Mouse (Mus musculus) ES-E14 (cell line): ENCODE measurements at regions not wholly inside any gene's neighbourhood (a gene's known extent, or its start where the extent isn't known, plus 50 kb on each side); places are given as distances from the start of the nearest gene placed in this dataset.

Experiments used
- DNase-seq: peaks from one replicate; pipeline ENCODE4 v3.0.0-alpha.2; 2013; ENCODE audit warnings: low read depth, low spot score
- H3K27ac ChIP-seq: 2 replicates; pipeline ENCODE4 v1.5.1; 2012; ENCODE audit warnings: low read depth, mild to moderate bottlenecking, low read length, moderate library complexity, mixed read lengths; ENCODE audit not compliant: poor library complexity, insufficient read depth, severe bottlenecking
- H3K36me3 ChIP-seq: 2 replicates; pipeline ENCODE4 v1.6.1; 2012; ENCODE audit warnings: mild to moderate bottlenecking, low read length, moderate library complexity, mixed read lengths; ENCODE audit not compliant: control insufficient read depth, poor library complexity, insufficient read depth, severe bottlenecking
- H3K4me1 ChIP-seq, 2 experiments: fragments of 150-350 bp in 1 of 2; sonication (generic) in 1 of 2; 2 replicates each; pipeline ENCODE4 v1.6.1; 2012; ENCODE audit warnings: low read length in 2 of 2, mild to moderate bottlenecking in 1 of 2, mixed read lengths in 1 of 2; ENCODE audit not compliant: control insufficient read depth in 2 of 2, insufficient read depth in 2 of 2, poor library complexity in 1 of 2
- H3K4me3 ChIP-seq, 2 experiments: fragments of 150-350 bp in 1 of 2; sonication (generic) in 1 of 2; 2 replicates each; pipeline ENCODE4 v1.5.1; 2012; ENCODE audit warnings: low read length in 2 of 2, low read depth in 1 of 2, mild to moderate bottlenecking in 1 of 2, mixed read lengths in 1 of 2; ENCODE audit not compliant: insufficient read depth in 1 of 2, poor library complexity in 1 of 2, severe bottlenecking in 1 of 2
- H3K9ac ChIP-seq: 2 replicates; pipeline ENCODE4 v1.6.1; 2012; ENCODE audit warnings: low read depth, mild to moderate bottlenecking, low read length, mixed read lengths; ENCODE audit not compliant: poor library complexity, insufficient read depth, severe bottlenecking
- H3K9me3 ChIP-seq: fragments of 150-350 bp; sonication (generic); 2 replicates; pipeline ENCODE4 v1.6.1; 2012; ENCODE audit warnings: low read depth, mild to moderate bottlenecking, low read length; ENCODE audit not compliant: control insufficient read depth, insufficient read depth
- CHD2 ChIP-seq: IDR thresholded peaks from 2 replicates; pipeline ENCODE4 v1.6.1; 2014; ENCODE audit warnings: mild to moderate bottlenecking, low read depth, low read length, inconsistent platforms
- HCFC1 ChIP-seq: IDR thresholded peaks from 2 replicates; pipeline ENCODE4 v1.6.1; 2012; ENCODE audit warnings: low read length, inconsistent platforms, borderline replicate concordance; ENCODE audit not compliant: insufficient read depth
- MAFK ChIP-seq: IDR thresholded peaks from 2 replicates; pipeline ENCODE4 v1.6.1; 2014; ENCODE audit warnings: mild to moderate bottlenecking, low read depth, low read length, inconsistent platforms; ENCODE audit not compliant: insufficient read depth
- ZC3H11A ChIP-seq: IDR thresholded peaks from 2 replicates; pipeline ENCODE4 v1.6.1; 2012; ENCODE audit warnings: low read depth, mild to moderate bottlenecking, inconsistent platforms, low read length, borderline replicate concordance
- ZNF384 ChIP-seq: IDR thresholded peaks from 2 replicates; pipeline ENCODE4 v1.6.1; 2012; ENCODE audit warnings: low read depth, low read length, inconsistent platforms
- in situ Hi-C, 2 experiments: fragments of 600-800 bp; cut with MboI; formaldehyde crosslinking; loops; one replicate each; pipeline ENCODE4 v1.15.1; 2025; ENCODE audit warnings: low sequenced_read_pairs in 2 of 2, inconsistent platforms in 1 of 2; ENCODE audit not compliant: unreplicated experiment in 2 of 2

GRCm38 (mm10) chr9:47399598-47399997, 130.4 kb upstream of the Cadm1 start:
- DNase-seq: no peak
- in situ Hi-C loops: no loop called here
- Histone ChIP-seq H3K4me3 (no peak overlapping the region), H3K27ac (no peak overlapping the region), H3K9me3 (no peaks in the 10 kb centered on the region), H3K9ac (no peak overlapping the region), H3K4me1 (no peaks in the 10 kb centered on the region), H3K36me3 (no peaks in the 10 kb centered on the region)
- TF ChIP-seq ZC3H11A (no peak), HCFC1 (no peak), ZNF384 (no peak), CHD2 (no peak), MAFK (no peak)

DNA sequence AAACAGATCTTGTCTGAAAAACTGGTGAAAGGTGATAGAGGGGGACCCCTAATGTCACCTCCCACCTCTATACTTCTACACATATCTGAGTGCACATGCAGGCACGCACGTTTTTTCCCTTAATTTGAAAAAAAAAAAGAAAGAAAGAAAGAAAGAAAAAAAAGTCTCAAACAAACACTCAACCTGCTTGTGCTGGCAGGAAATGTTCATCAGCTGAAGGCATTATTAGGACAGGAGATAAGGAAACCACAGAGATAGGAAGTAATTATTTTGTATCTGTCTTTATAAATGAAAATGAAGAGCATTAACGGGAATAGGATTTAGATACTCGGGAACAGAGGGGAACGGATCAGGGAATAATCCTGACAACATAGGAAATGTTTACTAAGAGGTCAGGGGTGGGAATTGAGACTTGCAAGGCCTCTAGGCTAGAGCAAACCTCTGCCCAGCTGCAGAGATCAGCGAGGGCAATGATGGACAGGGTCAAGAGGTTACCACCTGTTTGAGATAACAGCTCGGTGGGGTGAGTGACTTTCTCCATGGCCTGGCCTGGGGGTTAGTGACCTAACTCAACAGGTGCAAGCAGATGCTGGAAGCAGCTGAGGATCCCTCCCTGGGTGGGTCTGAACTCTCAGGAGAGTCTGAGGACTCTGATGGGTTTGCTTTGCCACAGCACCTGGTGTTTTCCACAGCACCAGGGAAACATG, 129.7 kb upstream of the Cadm1 start:
- H3K4me3 ChIP-seq: no peak overlapping the region
- H3K4me1 ChIP-seq: no peaks in the 10 kb centered on the region
- DNase-seq: no peak
- no peak overlapping the region for H3K9ac ChIP-seq
- TF ChIP-seq MAFK (no peak), HCFC1 (no peak), ZC3H11A (no peak), CHD2 (no peak), ZNF384 (no peak)
- no peak overlapping the region for H3K27ac ChIP-seq
- H3K36me3 ChIP-seq: no peaks in the 10 kb centered on the region
- in situ Hi-C loops: no loop called here
- no peaks in the 10 kb centered on the region for H3K9me3 ChIP-seq

- TF ChIP-seq ZNF384: no peak
- no peak for TF ChIP-seq MAFK
- no peak for TF ChIP-seq ZC3H11A
- TF ChIP-seq CHD2: no peak
- TF ChIP-seq HCFC1: no peak
- H3K4me1 ChIP-seq: no peaks in the 10 kb centered on the region
- in situ Hi-C loops: no loop called here
These were observed 128.5 kb upstream of the Cadm1 start for GRCm38 (mm10) chr9:47401511-47401910.

GRCm38 (mm10) chr9:47403317-47403716, 126.7 kb upstream of the Cadm1 start:
- DNase-seq: no peak
- Histone ChIP-seq H3K9ac (no peak overlapping the region), H3K4me3 (no peak overlapping the region), H3K36me3 (no peaks in the 10 kb centered on the region), H3K9me3 (no peaks in the 10 kb centered on the region), H3K4me1 (no peaks in the 10 kb centered on the region), H3K27ac (no peak overlapping the region)
- TF ChIP-seq MAFK (no peak), CHD2 (no peak), ZC3H11A (no peak), ZNF384 (no peak), HCFC1 (no peak)
- in situ Hi-C loops: no loop called here

More at GRCm38 (mm10) chr9:47401511-47401910, 128.5 kb upstream of the Cadm1 start:
- Histone ChIP-seq H3K4me3 (no peak overlapping the region), H3K9me3 (no peaks in the 10 kb centered on the region), H3K9ac (no peak overlapping the region), H3K27ac (no peak overlapping the region), H3K36me3 (no peaks in the 10 kb centered on the region)
- DNase-seq: no peak

GRCm38 (mm10) chr9:47404821-47405220, 125.2 kb upstream of the Cadm1 start:
- no peak for DNase-seq
- Histone ChIP-seq H3K9ac (no peak overlapping the region), H3K36me3 (no peaks in the 10 kb centered on the region), H3K27ac (no peak overlapping the region), H3K4me1 (no peaks in the 10 kb centered on the region), H3K9me3 (no peaks in the 10 kb centered on the region), H3K4me3 (no peak overlapping the region)
- TF ChIP-seq MAFK: no peak
- no peak for TF ChIP-seq ZNF384
- no peak for TF ChIP-seq ZC3H11A
- TF ChIP-seq CHD2: no peak
- no peak for TF ChIP-seq HCFC1
- in situ Hi-C loops: no loop called here
